Mouse (Mus musculus): ENCODE measurements at regions not wholly inside any gene's neighbourhood (a gene's known extent, or its start where the extent isn't known, plus 50 kb on each side); places are given as distances from the start of the nearest gene placed in this dataset.

- TF ChIP-seq POLR2A (IDR thresholded peaks at IDR 0.05; ENCODE audit: borderline replicate concordance, insufficient read depth, low read length) (no peak), CTCF (IDR thresholded peaks at IDR 0.05; ENCODE audit: borderline replicate concordance, insufficient read depth, low read depth, low read length) (no peak)
Measured at GRCm38 (mm10) chr12:48511594-48511993, 870.9 kb upstream of the Foxg1 start.

Data from cerebellum, adult 2 months (tissue).